Mouse (Mus musculus) ovary, adult 10 weeks (tissue): ENCODE results near the gene Psmb11. TPM values are rescaled to one million over a fixed set of nuclear protein-coding genes. Genes with fewer than 3 reads are reported as not detected.

Experiments
- polyA plus RNA-seq: library from polyadenylated mRNA; stranded (reverse); fragments of 350-450 nt; fragmentation: Illumina TruSeq; extraction: RNeasy Lipid Tissue Mini Kit (QIAGEN cat#74804); gene quantifications from one replicate; pipeline ENCODE4 v1.2.3, GENCODE M21; 2014

Gene Psmb11
- polyA plus RNA-seq: not detected

GRCm38 (mm10) chr14:54621133-54621532 lies at the start of gene Psmb11:
Gene Psmb11, plus strand, starts transcription at chr14:54621433.

GRCm38 (mm10) chr14:54577089-54577982 lies 43.9 kb upstream of the Psmb11 start, which contains the start of gene Ajuba:
Gene Ajuba, minus strand, starts transcription at chr14:54577558.

GRCm38 (mm10) chr14:54605752-54606321 lies 15.4 kb upstream of the Psmb11 start, which contains the start of gene 4931414P19Rik:
Gene 4931414P19Rik, minus strand, starts transcription at chr14:54605993.

GRCm38 (mm10) chr14:54617897-54618365 lies 3.3 kb upstream of the Psmb11 start, which contains the start of gene Psmb5:
Gene Psmb5, minus strand, starts transcription at chr14:54618022.

GRCm38 (mm10) chr14:54640946-54641304 lies 19.7 kb downstream of the Psmb11 start, which contains the start of gene Gm17606:
Gene Gm17606, plus strand, starts transcription at chr14:54640952.

GRCm38 (mm10) chr14:54641305-54641969 lies 20.2 kb downstream of the Psmb11 start, which contains the start of gene Cdh24:
Gene Cdh24, minus strand, starts transcription at chr14:54641364.

Other genes with a start within 250 kb of the Psmb11 start
- 2.0 TPM for gene Slc7a7, start 203.7 kb upstream of the Psmb11 start, polyA plus RNA-seq
- gene Mrpl52, start 194.5 kb upstream of the Psmb11 start, polyA plus RNA-seq: 61.6 TPM
- gene Mmp14, start 189.8 kb upstream of the Psmb11 start, polyA plus RNA-seq: 72.2 TPM
- gene Lrp10, start 157.3 kb upstream of the Psmb11 start, polyA plus RNA-seq: 2.9 TPM
- 0.31 TPM for gene Rem2, start 145.3 kb upstream of the Psmb11 start, polyA plus RNA-seq
- gene Prmt5, start 103.9 kb upstream of the Psmb11 start, polyA plus RNA-seq: 64.1 TPM
- gene Haus4, start 66.8 kb upstream of the Psmb11 start, polyA plus RNA-seq: 6.2 TPM
- gene Ajuba, start 43.9 kb upstream of the Psmb11 start, polyA plus RNA-seq: 10.9 TPM
- gene 4931414P19Rik, start 15.4 kb upstream of the Psmb11 start, polyA plus RNA-seq: 2.5 TPM
- 1.7 TPM for gene Psmb5, start 3.4 kb upstream of the Psmb11 start, polyA plus RNA-seq
- not detected for gene Gm17606, start 19.5 kb downstream of the Psmb11 start, polyA plus RNA-seq
- 0.11 TPM for gene Cdh24, start 19.9 kb downstream of the Psmb11 start, polyA plus RNA-seq
- 20.2 TPM for gene 1700123O20Rik, start 64.8 kb downstream of the Psmb11 start, polyA plus RNA-seq
- gene Acin1, start 65.5 kb downstream of the Psmb11 start, polyA plus RNA-seq: 155 TPM
- not detected for gene Gm29776, start 77.4 kb downstream of the Psmb11 start, polyA plus RNA-seq
- not detected for gene Cebpe, start 90.7 kb downstream of the Psmb11 start, polyA plus RNA-seq
- 30.6 TPM for gene Slc7a8, start 160.5 kb downstream of the Psmb11 start, polyA plus RNA-seq
- not detected for gene Rnf212b, start 192.7 kb downstream of the Psmb11 start, polyA plus RNA-seq
- gene Homez, start 249.5 kb downstream of the Psmb11 start, polyA plus RNA-seq: 13.4 TPM